Mouse (Mus musculus): ENCODE data around the gene Zfp39.
A peak's percentile ranks its signal among the peaks of the same experiment; 100 is the strongest.

GRCm38 (mm10) chr11:58904838-58905237 is 813 bp upstream of the Zfp39 start:
- TF ChIP-seq CTCF (conservative IDR thresholded peaks at IDR 0.05 in 1 of 2, IDR thresholded peaks at IDR 0.05 in 1 of 2; ENCODE audit: low read depth in 2 of 2, low read length in 2 of 2), result no peak
- TF ChIP-seq EP300 (IDR thresholded peaks at IDR 0.05; ENCODE audit: low read length), result no peak
- no peak for TF ChIP-seq USF1 (IDR thresholded peaks at IDR 0.05; ENCODE audit: low read depth, low read length)
- TF ChIP-seq TBP (conservative IDR thresholded peaks at IDR 0.05; ENCODE audit: low read depth, low read length), result 0 out of 2 replicates have a peak, but pooled peaks have one; percentile 34

Measured in CH12.LX (cell line).